Mouse (Mus musculus): ENCODE data around the gene Rsrc1. TPM values are rescaled to one million over a fixed set of nuclear protein-coding genes. Genes with fewer than 3 reads are reported as not detected.

Gene Rsrc1
- total RNA-seq, 1 experiment from 2014 or later, result 34.8 TPM

DNA sequence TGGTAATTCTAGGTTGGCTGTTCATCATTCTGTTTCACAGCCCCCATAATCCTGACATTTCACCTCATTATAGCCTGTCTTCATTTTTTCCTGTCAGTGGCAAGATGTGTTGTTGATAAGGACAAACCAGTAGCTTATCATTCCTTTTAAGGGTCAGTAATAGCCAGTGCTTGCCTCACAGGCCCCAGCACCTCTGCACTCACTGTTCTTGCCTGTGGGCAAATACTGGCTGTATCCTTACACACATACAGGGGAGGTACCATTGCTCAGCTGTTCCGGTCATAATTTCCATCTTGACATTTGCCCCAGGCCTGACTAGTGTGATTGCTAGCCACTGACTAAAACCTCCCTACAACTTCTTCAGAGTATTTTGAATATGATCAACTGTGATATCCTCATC lies 302.8 kb downstream of the Rsrc1 start:
- no peak for DNase-seq

DNA sequence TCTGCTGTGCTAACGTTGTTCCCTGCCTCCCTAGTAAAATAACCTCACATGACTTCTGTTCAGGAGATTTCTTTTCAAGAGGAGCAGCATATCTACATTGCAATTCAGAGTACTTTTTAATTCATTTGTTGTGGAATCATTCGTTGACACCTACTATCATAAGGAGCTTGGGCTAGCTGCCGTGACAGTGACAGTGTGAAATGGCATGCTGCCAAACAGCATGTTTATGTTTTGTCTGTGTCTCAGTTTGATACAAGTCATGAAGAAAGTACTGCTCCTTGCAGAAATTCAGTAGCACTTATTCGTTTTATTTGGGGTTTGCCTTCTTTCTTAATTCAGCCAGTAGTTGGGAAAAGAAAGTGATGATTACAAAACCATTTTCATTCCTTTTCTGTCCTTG lies 303.7 kb downstream of the Rsrc1 start:
- DNase-seq, result no peak

DNA sequence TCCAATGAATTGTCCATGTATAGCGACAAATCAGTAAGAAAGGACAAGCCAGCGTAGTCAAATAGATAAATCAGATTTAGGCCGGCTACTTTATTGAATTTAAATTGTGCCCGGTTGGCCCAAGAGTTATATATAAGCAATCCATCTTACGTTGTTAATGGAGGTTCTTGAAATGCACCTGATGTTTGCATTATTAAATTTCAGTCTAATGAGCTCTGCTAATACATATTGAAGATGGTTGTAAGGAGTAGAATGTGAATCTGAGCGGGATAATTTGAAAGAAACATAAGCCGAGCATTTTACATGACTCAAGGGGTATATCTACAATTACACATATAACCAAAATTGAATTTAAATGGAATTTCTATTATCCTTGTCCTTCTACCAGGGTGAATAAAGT lies 307.5 kb downstream of the Rsrc1 start:
- DNase-seq, result no peak

DNA sequence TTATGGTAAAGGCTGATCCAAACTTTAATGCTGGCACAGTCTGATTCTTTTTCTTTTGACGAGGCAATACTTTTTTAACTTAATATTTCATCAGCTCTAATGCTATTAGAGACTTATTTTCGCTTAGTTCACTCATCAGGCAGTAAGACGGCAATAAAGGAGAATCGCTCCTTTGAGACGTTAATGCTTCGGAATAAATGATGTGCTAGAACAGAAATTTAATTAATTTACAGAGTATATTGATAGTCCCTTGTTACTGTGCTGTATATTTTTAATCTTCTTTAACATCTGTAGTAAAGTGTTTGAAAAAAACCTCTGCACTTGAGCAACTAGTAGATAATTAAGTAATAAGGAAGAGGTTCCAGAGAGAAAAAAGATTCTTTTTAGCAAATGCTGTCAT lies 308.3 kb downstream of the Rsrc1 start:
- no peak for DNase-seq

DNA sequence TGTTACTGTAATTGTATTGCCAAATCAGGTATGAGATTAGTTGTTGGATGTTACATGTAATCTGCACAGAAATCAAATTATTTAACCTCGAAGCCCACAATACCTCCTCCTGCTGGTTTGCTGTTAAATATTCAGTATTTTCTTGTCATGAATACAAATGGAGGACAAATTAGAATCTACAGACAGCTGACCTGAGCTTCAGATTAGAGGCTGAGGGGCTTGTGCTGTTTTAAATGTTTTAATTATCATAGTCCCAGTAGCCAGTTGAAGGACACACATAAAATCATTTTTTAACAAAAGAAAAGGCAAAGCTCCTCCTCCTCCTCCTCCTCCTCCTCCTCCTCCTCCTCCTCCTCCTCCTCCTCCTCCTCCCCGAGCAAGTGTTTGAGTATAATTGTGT lies 327.5 kb downstream of the Rsrc1 start:
- no peak for DNase-seq

DNA sequence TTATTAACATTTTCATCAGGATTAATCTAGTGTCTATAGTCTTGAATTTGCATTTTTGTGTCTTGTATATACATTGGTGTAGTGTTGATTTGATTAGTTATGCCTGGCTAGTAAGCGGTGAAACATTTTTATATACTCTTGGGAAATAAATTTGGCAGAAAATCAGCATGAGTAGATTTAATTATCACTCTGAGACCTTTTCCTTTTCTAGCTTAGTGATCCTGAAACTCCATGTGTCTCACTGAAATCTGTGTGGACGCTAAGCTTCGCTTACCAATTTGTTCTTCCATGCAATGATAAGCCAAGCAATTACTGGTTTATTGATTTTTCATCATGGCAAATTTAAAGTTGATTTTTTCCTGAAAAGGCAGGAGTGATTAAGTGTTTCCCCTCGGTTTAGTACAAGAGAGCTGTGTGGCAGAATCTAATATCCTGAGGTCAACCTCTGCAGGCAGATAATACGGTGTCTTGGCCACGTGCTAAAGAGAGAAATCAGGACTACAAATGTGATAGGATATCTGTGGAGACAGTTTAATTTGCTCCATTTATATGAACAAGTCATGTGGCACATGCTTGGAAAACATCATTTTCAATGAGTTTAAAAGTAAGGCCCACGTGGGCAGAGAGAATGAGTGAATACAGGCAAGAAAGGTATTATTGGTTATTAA lies 328.6 kb downstream of the Rsrc1 start:
- no peak for DNase-seq

DNA sequence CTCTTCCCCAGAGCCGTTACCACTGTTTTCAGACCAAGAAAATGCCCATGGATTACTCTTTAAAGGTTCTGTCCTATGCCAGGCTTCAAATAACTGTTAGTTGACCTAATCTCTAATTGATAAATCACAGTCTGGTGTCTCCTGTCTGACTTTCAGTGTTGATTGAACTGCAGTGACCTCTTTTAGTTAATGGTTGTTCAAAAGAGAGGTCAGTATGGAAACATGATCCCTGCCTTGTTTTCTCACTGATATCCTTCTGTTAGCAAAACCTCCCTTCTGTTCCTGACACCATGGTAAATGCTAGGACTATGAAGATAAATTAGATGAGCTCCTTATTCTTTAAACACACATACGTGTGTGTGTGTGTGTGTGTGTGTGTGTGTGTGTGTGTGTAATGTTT lies 330.2 kb downstream of the Rsrc1 start:
- no peak for DNase-seq

DNA sequence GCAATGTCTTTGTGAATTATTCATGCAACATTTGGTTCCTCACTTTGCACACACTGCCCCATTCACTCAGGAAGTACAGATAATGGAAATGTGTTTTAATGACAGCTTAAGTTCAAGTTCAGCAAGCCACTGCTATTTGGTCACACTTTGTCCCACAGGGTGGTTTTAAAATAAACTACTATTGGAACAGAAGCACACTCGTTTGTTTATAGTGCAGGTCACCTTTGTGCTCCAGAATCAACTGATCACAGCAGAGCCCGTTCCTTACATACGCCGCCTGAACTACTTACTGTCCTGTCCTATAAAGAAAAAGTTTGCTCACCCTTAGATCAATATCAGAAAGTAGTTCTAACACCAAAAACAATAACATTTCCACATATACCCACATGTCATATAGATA lies 341.2 kb downstream of the Rsrc1 start:
- no peak for DNase-seq

DNA sequence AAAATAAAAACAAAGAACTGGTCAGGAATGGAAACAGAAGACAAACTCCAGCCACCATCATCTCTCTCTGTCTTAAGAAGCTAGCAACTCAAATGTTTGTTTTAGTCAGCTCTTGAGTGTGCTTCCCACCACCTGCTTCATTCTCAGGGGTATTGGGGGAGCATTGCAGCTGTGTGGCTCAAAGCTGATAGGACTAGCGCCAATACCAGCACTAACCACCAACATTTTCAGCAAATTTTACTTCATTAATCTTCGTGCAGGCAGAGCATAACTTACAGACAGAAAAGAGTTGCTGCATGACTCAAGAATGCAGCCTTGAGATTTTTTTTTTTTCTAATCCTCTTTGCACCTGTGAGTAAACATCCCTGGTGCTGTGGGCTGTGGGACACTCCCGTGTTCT lies 358.4 kb downstream of the Rsrc1 start:
- no peak for DNase-seq

DNA sequence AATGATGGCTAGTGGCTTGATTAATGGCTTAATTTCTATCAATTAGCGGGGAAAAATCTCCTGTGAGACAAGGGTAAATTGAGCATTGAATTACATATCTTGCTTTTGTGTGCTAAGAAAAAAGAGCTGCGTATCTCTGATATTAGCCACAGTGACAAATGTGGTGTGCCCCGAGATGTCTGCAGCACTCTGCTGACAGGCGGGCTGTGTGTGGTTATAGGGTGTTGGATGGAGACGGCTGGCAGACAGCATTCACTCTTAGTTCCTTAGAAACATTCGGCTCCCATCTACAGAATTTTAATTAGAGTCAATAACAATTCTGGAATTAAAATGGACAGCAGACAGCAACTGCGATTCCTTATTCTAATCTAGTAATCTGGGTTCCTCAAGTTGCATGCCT lies 359.7 kb downstream of the Rsrc1 start:
- DNase-seq, result no peak

DNA sequence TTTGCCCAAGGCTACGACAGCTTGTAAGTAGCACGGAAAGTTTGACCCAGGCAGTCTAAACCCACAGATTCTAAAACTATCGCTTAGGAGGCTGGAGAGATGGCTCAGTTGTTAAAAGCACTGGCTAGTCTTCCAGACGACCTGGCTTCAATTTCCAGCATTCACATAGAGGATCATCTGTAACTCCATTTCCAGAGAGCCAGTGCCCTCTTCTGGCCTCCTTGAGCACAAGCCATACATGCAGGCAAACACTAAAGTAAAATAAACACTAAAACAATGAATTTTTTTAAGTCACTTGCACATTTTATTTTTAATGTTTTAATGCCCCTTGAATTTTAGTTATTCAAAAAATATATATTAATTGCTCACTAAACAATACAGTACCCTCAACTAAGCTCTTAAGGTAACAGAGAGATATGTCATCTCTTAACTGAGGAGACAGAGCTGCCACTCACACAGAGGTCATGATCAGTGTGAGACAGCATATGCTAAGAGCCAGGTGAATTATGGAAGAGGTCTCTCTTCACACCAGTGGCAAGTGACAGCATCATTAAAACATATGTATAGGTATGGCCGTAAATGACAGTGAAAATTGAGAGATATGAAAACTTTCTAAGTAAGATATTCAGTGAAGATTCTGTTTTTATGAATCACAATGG lies 361.9 kb downstream of the Rsrc1 start:
- no peak for DNase-seq

DNA sequence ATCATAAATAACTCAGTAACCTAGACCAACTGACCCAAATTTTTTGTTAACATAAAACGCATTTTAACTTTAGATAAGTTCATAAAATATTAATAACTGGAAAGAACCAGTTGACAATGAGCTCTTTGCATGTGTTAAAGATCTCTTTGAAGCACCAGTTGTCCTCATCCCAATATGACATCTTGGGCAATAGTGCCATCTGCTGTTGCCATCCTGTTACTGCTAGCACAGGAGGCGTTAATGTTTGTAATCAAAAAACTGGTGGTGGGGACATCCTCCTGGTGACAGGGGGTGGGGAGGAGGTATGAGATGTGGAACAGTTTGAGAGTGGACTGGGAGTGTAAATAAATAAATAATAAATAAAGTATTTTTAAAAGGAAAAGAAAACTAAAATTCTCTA lies 363.4 kb downstream of the Rsrc1 start:
- peak; percentile 38 for DNase-seq

DNA sequence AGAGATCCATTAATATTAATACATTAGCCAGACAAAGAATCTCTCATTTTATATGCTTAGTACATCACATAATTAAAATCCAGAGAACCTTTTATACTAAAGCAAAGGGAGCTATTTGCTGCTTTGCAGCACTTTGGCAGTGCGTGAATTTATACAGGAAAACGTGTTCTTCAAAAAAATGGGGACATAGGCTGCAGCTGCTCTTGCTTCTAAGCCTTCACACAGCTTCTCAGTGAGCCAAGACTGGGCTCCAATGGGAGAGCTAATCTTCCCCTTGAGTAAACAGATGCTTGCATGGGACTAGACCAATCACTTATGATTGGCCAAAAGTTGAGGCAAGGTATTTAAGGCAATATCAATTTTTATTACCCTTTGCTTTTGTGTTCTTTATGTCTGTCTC lies 365.5 kb downstream of the Rsrc1 start:
- no peak for DNase-seq

DNA sequence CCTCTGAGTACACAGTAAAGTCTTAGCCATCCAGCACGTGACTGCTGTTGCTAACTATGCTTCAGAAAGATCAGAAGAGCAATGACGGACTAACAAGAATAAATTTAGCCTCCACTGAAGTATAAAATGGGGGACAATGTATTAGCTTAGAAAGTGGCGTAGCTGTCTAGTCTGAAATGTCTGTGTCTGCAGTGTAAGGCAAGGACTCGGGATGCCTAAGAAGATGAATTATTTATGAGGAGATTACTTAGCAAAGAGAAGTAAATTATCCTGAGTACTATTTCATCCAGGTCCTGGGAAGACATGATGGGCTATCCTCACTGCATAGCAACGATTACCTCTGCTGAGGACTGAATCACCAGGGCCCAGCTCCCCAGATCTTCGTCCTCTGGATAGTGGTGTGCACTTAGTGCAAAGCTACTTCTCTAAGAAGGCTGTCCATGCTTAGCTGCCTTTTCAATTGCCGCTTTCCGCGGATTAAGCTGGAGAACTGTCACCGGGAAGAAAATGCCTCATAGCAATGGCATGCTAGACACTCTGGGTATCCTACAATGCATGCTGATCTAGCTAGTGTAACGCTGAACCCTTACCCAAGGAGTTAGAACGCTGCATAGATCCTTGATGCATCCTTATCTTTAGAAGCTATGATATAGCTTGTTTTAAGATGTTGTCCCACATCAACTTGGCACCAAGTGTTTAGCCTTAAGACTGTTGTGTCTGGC lies 370.4 kb downstream of the Rsrc1 start:
- no peak for DNase-seq

DNA sequence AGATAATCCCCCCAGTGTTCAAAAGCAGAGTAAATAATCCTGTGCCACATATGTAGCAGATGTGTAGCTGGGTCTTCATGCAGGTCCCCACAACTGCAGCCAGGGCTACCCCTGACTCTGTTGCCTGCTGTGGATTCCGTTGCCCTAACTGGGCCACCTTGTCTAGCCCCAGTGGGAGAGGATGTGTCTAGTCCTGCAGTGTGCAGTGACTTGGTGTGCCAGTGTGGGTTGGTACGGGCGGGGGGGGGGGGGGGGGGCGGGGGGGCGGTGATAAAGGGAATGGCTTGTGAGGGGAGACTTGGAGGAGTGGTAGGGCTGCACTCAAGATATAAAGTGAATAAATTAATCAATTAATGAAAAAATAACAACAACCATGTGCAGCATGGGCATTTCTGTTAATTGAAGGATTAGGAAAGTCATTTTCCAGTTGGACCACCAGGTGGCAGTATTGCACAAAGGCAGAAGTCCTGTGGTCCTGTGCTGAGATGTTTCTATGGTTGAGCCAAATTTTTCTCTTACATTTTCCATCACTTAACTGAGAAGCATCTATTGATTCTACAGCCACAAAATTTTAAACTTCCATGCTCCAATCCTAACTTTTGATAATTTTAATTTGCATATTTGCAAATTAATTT lies 371.1 kb downstream of the Rsrc1 start:
- peak; percentile 49 for DNase-seq

DNA sequence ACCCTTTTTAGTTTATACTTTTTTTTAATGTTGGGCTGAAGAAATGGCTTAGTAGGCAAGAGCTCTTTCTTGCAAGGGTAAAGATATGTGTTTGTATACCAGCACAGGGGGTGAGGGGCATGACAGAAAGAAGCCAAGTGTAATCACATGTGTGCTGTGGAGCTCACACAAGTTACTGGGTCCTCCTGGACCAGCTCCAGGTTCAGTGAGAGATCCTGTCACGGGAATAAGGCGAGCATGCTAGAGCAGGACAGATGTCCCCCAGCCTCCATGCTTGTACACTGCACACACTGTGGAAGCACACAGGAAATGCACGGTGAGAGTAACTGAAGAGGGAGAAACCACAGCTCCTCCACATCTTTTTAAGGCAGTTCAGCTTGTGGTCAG lies 371.6 kb downstream of the Rsrc1 start:
- no peak for DNase-seq

DNA sequence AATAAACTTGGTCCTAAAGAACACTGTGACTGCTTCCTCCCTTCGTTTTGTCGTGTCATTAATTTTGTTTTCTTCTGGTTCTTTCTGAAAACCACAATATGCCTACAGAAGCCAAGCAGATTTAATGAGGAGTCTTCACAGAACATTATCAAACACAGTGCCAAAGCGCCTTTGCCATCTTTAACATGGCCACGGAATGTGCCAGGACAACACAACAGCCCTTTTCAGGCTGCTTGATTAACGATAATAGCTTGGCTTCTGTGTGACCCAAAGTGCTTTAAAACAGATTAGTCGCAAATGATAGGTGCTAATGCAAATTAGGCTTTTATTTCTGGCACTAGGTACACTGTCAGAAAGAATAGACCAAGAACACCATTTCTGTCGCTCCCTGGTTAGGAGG lies 377.2 kb downstream of the Rsrc1 start:
- no peak for DNase-seq

DNA sequence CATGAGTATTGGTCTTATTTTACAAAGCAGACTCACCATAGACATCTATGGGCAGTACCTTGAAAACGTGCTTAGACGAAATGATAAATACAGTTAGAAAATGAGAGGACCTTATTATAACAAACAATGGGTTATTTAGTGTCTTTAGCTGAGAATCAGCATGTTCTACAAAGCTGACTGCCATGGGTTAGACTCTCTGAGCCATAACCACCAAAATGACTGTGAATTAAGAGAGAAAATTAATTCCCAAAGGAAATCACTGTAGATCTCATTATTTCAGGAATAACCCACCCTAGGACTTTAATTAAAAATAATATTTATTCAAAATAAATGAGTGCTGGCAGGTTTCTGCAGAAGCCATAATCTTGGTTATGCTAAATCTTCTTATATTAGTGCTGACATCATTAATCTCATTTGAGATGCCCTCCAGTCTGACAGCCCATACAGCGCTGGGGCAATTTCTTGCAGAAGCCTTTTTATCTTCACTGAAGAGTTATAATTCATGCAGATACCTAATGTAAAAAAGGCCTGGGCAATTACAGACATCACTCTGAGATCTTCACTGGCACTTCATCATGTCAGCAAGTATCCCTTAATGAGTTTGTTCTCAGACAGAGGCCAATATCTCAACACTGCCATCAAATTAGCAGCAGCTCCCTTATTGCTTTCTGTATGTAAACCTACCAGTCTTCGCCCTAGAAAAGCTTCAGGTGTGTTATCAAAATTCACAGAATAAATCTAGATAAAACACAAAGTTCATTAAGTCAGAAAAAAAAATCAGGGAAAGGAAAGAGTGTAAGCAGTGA lies 385.1 kb downstream of the Rsrc1 start:
- DNase-seq, result no peak

DNA sequence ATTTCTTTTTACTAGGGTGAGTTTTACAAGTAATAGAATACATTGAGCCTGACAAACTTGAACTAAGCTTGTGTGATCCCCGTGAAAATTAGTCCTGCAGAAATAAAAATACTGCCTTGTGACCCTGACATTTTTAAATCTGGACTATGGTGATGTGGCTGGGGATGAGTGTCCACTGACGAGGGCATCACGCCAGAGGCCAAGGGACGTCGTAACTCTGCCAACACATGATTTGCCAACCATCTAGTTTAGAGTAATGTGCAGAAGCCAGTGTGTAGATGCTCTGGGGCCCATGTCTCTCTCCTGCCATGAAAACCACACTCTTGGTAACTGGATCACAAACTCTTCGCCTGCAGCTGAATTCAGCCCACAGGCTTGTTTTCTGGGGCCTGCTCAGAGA lies 386.3 kb downstream of the Rsrc1 start:
- DNase-seq, result peak; percentile 79

DNA sequence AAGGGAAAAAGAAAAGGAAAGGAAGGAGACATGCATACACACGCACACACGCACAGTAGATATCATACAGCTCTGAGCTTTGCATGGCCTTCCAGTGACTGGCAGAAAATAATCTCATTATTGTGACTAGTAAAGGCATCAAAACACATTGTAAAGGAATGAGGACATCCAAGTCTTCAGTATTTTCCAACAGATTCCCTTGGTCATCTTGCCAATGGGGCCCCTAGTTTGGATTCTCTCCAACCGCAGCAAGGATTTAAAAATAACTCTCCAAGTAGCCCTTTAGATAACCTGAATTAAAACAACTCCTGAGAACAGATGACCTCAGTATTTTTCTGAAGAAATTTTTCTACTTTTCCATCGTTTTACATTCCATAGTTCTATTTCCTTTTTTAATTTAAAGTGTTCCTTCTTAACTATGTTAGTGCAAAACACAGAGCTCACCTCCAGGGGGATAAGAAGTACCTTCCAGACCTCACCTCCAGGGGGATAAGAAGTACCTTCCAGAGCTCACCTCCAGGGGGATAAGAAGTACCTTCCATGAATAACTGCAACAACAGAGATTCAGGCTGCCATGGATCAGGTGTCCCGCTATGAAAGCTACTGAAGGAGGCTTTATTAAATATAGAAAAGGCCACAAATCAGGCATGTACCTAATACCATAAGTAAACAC lies 388.4 kb downstream of the Rsrc1 start:
- no peak for DNase-seq

DNA sequence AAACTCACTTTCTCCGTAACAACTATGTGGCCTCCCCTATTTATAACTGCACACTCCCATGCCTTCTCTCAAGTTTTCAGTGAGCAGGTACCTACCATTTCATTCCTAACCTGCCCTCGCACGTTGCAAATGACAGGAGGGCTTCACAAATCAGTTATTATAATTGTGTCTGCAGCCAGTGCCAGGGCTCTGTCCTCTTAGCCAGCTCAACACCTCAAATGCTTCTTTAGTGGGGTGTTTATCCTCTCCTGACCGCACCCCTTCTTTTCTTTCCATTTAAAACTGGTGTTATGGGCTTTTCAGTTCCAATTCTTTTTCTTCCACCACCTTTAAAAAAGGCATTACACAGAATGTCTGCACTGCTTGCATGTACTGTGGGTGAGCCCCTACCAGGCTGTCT lies 391.0 kb downstream of the Rsrc1 start:
- DNase-seq, result no peak

DNA sequence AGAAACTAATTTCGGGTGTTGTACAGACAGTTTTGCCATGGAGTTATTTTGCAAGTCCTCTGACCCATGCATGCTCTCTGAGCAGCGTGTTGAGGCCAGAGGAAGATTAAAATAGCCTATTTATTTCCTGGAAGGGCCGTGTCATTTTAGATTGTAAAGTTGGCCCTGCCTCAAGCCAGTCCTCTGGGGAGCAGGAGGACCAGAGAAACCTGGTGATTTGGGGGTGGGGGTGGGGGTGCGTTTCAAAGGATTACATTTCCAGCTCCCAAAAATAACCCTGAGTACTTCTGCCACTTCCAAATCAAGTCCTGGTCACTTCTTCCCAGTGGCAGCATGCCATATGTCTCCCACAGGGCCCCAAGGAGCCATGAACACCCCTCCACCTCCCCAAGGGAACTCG lies 391.6 kb downstream of the Rsrc1 start:
- DNase-seq, result no peak
